Mouse (Mus musculus) limb, embryonic 14.5 days (tissue): ENCODE results near the gene Cpsf4. TPM values are rescaled to one million over a fixed set of nuclear protein-coding genes. Genes with fewer than 3 reads are reported as not detected.

Source experiments
- ATAC-seq: fragments of 200-750 bp; cut with Nextera tagmentation; 2 replicates; pipeline ENCODE4 v1.8.0; 2017; ENCODE audit warnings: low read depth, moderate number of reproducible peaks, moderate TSS enrichment; ENCODE audit not compliant: low FRiP score
- DNase-seq: peaks from one replicate; pipeline ENCODE4 v3.0.0-alpha.2; 2015; ENCODE audit warnings: low spot score
- H3K27ac ChIP-seq: fragments of 300-500 bp; sonication (generic); replicated peaks from 2 replicates; pipeline ENCODE4 v1.5.1; 2014; ENCODE audit warnings: low read depth, mild to moderate bottlenecking, low read length, moderate library complexity, mixed read lengths
- H3K27me3 ChIP-seq: fragments of 300-500 bp; sonication (generic); 2 replicates; pipeline ENCODE4 v1.6.1; 2014; ENCODE audit warnings: low read length, mixed read lengths; ENCODE audit not compliant: control insufficient read depth, insufficient read depth
- H3K36me3 ChIP-seq: fragments of 300-500 bp; sonication (generic); 2 replicates; pipeline ENCODE4 v1.6.1; 2014; ENCODE audit warnings: mild to moderate bottlenecking, low read length, moderate library complexity, mixed read lengths; ENCODE audit not compliant: control insufficient read depth, insufficient read depth
- H3K4me1 ChIP-seq: fragments of 300-500 bp; sonication (generic); 2 replicates; pipeline ENCODE4 v1.6.1; 2014; ENCODE audit warnings: antibody characterized with exemption, low read length, mixed read lengths; ENCODE audit not compliant: control insufficient read depth, insufficient read depth
- H3K4me2 ChIP-seq: fragments of 300-500 bp; sonication (generic); replicated peaks from 2 replicates; pipeline ENCODE4 v1.6.1; 2014; ENCODE audit warnings: low read depth, mild to moderate bottlenecking, low read length, moderate library complexity; ENCODE audit not compliant: severe bottlenecking
- H3K4me3 ChIP-seq: fragments of 300-500 bp; sonication (generic); replicated peaks from 2 replicates; pipeline ENCODE4 v1.5.1; 2014; ENCODE audit warnings: low read length
- H3K9ac ChIP-seq: fragments of 300-500 bp; sonication (generic); 2 replicates; pipeline ENCODE4 v1.6.1; 2014; ENCODE audit warnings: mild to moderate bottlenecking, low read depth, low read length, moderate library complexity; ENCODE audit not compliant: severe bottlenecking
- H3K9me3 ChIP-seq: fragments of 300-500 bp; sonication (generic); 2 replicates; pipeline ENCODE4 v1.6.1; 2016; ENCODE audit warnings: low read length; ENCODE audit not compliant: control insufficient read depth
- POLR2A ChIP-seq: fragments of 200-500 bp; IDR thresholded peaks from 2 replicates; pipeline ENCODE4 v1.8.0; 2012; ENCODE audit warnings: inconsistent platforms, mild to moderate bottlenecking, moderate library complexity, borderline replicate concordance; ENCODE audit not compliant: insufficient read depth, insufficient read length; ENCODE audit errors: extremely low read depth
- WGBS: fragments of 180-500 bp; shearing (Covaris S2); extraction: QIAGEN DNeasy Blood & Tissue Kit; methylation state at CpG from one replicate; pipeline ENCODE4 v1.1.7; 2014; 5-methylcytosine and 5-hydroxymethylcytosine counted together
- polyA plus RNA-seq, 2 experiments: library from polyadenylated mRNA; depleted of rRNA in 1 of 2; stranded (reverse) in 1 of 2; unstranded in 1 of 2; fragments of >200 nt; fragmentation: Nextera tagmentation in 1 of 2; extraction: Ambion mirVana in 1 of 2; gene quantifications; 2 replicates each; pipeline versions ENCODE4 v1.2.1 to v1.2.3; 2012 to 2014

The Cpsf4 gene
- polyA plus RNA-seq, 2 experiments = 25.2 to 56.7 TPM

DNA sequence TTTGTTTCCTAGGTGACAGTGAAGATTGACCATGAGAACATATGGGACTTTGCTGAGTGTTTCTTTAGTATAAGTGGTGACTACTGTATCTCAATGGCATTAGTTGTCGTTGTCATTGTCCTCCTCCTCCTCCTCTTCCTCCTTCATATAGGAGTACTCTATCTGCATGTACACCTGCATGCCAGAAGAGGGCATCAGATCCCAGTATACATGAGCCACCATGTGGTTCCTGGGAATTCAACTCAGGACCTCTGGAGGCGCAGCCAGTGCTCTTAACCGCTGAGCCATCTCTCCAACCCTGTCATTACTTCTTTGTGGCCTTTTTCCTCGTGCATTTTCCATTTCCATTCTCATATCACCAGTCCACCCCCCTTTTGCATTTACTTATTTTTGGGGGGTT is 47.7 kb downstream of the Cpsf4 start:
- no peak for TF ChIP-seq POLR2A
- no peaks in the 10 kb centered on the region for H3K4me1 ChIP-seq
- no peaks in the 10 kb centered on the region for H3K9me3 ChIP-seq
- H3K27ac ChIP-seq = no peak overlapping the region
- H3K27me3 ChIP-seq = no peaks in the 10 kb centered on the region
- H3K4me2 ChIP-seq = no peak overlapping the region
- H3K9ac ChIP-seq = no peak overlapping the region
- 69% methylated on average over 4 of the region's 4 CpGs for WGBS
- DNase-seq = no peak
- ATAC-seq = no peak
- peaks cover 66% of the 10 kb centered on the region for H3K36me3 ChIP-seq
- H3K4me3 ChIP-seq = no peak overlapping the region

DNA sequence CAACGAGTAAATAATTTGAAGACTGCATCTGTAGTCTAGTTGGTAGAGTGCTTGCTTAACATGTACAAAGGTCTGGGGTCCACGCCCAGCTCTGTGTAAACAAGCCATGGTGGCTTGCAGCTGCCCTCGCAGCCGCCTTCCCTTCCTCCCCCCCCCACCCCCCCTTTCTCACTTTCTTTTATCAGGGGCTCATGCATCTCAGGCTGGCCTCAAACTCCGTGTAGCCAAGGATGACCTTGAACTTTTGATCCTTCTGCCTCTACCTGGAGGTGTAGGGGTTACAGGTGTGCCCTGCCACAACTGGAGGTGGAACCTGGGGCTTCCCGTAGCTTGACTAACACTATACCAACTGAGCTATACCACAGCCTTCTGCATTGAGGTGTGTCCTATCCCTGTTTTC is 50.7 kb downstream of the Cpsf4 start:
- Histone ChIP-seq H3K36me3 (peaks cover 58% of the 10 kb centered on the region), H3K27me3 (no peaks in the 10 kb centered on the region), H3K9me3 (no peaks in the 10 kb centered on the region), H3K27ac (no peak overlapping the region), H3K9ac (no peak overlapping the region), H3K4me3 (no peak overlapping the region), H3K4me2 (no peak overlapping the region), H3K4me1 (no peaks in the 10 kb centered on the region)
- 89% methylated on average over 6 of the region's 6 CpGs for WGBS
- ATAC-seq (no peak), DNase-seq (no peak)
- TF ChIP-seq POLR2A = no peak

DNA sequence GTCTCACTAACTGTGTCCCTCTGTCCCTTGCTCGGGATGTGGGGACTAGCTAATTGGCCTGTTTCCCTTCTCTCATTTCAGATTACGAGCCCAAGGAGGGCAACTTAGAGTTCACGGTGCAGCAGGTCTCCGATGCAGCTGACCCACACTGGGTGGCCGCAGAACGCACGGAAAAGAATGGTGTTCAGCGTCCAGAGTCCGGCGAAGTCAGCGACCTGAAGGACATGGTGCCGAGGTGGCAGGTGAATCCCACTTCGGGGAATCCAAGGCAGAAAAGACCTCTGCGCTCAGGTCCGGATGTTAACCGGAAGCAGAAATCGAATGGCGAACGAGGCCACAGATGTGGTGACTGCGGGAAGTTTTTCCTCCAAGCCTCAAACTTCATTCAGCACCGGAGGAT is 51.2 kb downstream of the Cpsf4 start:
- peaks cover 56% of the 10 kb centered on the region for H3K36me3 ChIP-seq
- no peaks in the 10 kb centered on the region for H3K9me3 ChIP-seq
- no peak overlapping the region for H3K9ac ChIP-seq
- DNase-seq (no peak), ATAC-seq (no peak)
- 90% methylated on average over 21 of the region's 21 CpGs for WGBS
- no peak overlapping the region for H3K27ac ChIP-seq
- H3K4me2 ChIP-seq = no peak overlapping the region
- no peaks in the 10 kb centered on the region for H3K4me1 ChIP-seq
- H3K4me3 ChIP-seq = no peak overlapping the region
- no peaks in the 10 kb centered on the region for H3K27me3 ChIP-seq
- no peak for TF ChIP-seq POLR2A

DNA sequence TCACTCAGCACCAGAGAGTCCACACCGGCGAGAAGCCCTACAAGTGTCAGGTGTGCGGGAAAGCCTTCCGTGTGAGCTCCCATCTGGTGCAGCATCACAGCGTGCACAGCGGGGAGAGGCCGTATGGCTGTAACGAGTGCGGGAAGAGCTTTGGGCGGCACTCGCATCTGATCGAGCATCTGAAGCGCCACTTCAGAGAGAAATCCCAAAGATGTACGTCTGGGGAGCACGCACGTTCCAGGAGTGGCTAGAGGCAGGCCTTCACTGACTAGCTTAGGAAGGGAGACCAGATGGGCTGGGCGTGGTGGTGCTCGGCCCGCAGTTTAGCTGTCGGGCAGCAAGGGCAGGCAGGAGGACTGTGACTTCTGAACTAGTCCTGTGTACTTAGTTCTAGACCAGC is 51.7 kb downstream of the Cpsf4 start:
- 93% methylated on average over 20 of the region's 20 CpGs for WGBS
- Histone ChIP-seq H3K4me1 (no peaks in the 10 kb centered on the region), H3K27me3 (no peaks in the 10 kb centered on the region), H3K27ac (no peak overlapping the region), H3K9me3 (no peaks in the 10 kb centered on the region), H3K9ac (no peak overlapping the region), H3K4me2 (no peak overlapping the region), H3K4me3 (no peak overlapping the region), H3K36me3 (peaks cover 51% of the 10 kb centered on the region)
- TF ChIP-seq POLR2A = no peak
- ATAC-seq (no peak), DNase-seq (no peak)

DNA sequence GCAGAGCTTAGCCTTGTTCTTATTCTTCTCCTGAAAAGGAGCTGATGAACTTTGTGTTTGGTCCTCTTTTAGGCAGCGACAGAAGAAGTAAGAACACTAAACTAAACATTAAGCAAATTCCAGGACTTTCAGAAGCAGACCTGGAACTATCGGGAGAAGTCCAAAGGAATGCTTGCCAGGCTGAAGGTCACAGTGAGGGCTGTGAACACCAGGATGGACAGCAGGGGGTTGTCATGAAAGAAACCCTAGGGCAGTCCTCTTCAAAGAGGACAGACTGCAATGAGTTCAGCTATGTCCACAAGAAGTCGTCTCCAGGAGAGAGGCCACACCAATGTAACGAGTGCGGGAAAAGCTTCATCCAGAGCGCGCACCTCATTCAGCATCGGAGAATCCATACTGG is 53.0 kb downstream of the Cpsf4 start:
- no peak for TF ChIP-seq POLR2A
- Histone ChIP-seq H3K27ac (no peak overlapping the region), H3K4me2 (no peak overlapping the region), H3K4me3 (no peak overlapping the region), H3K9me3 (no peaks in the 10 kb centered on the region), H3K9ac (no peak overlapping the region), H3K27me3 (no peaks in the 10 kb centered on the region), H3K36me3 (peaks cover 39% of the 10 kb centered on the region), H3K4me1 (no peaks in the 10 kb centered on the region)
- DNase-seq = no peak
- ATAC-seq = no peak
- WGBS = 97% methylated on average over 8 of the region's 8 CpGs

DNA sequence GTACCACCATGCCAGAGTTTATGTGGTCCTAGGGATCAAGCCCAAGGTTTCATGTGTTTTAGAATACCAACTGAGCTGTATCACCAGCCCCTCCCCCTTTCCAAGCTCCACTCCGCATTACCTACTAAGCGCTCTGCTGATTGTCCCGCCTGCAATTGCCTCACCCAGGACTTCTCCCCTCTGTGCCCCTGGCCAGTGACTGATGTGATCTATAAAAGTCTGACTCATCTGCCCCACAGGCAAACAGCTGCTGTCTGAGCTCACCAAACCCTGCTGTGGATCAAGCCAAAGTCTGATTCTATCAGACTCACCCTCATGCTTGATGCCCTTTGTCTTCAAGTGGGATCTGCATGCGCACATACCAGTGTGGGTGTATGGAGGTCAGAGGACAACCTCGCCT is 55.8 kb downstream of the Cpsf4 start:
- ATAC-seq (no peak), DNase-seq (no peak)
- Histone ChIP-seq H3K27me3 (no peaks in the 10 kb centered on the region), H3K9me3 (no peaks in the 10 kb centered on the region), H3K9ac (no peak overlapping the region), H3K36me3 (peaks cover 39% of the 10 kb centered on the region), H3K4me2 (no peak overlapping the region), H3K27ac (no peak overlapping the region), H3K4me1 (no peaks in the 10 kb centered on the region), H3K4me3 (no peak overlapping the region)
- no peak for TF ChIP-seq POLR2A
- 89% methylated on average over 5 of the region's 5 CpGs for WGBS
